Mouse (Mus musculus): Measurements from ENCODE around the gene Eif3k.

DNA sequence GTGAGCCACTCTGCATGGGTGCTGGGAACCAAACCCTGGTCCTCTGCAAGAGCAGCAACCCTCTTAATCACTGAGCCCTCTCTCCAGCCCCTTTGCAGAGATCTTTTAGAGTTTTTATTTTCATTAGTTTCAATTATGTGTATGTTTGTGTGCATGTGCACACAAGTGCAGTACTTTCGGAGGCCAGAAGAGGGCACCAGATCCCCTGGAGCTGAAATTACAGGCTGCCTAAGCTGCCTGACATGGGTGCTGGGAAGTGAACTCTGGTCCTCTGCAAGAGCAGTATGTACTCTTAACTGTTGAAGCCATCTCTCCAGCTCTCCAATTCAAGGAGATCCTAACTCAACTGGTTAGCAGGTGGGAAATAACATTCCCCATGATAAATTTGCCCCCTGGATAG, 33.3 kb upstream of the Eif3k start:
- TF ChIP-seq CTCF (IDR thresholded peaks at IDR 0.05; ENCODE audit: low read depth, low read length) (peak; percentile 38), POLR2AphosphoS5 (IDR thresholded peaks at IDR 0.05; ENCODE audit: insufficient replicate concordance, low read depth, low read length) (no peak)

Measured in G1E (cell line).